Mouse (Mus musculus): ENCODE data around the gene 1600002K03Rik.

DNA sequence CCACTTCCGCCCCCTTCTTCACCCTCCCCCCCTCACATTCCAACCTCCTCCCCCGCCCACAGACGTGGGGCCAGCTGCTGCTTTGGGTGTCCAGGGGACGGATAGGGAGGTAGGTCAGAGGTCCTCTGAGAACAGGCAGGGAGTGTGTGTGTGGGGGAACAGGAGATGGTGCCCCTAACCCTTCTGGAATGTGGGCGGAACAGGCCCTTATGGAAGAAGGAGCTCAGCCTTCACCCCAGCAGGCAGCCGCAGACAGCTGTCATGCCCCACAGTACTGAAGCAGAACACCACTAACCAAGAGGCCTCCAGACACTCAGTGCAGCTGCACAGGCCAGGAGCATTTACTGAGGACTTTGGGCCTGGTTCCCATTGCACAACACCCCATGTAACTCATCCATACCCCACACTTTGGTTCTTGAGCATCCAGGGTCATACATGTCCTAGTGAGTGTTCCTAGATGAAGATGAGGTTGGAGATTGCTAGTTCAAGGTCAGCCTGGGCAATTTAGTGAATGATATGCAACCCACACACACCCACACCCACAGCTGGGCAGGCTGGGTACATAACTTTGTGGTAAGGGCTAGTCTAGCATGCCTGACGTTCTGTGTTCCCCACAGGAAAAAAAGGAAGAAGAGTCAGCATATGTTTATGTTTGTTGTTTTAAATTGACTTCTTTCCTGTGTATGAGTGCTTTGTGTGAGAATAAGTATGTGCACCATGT lies 11.1 kb upstream of the 1600002K03Rik start:
- TF ChIP-seq CTCF (IDR thresholded peaks at IDR 0.05; ENCODE audit: borderline replicate concordance, extremely low read depth, insufficient read depth, insufficient read length) (no peak), POLR2A (IDR thresholded peaks at IDR 0.05; ENCODE audit: borderline replicate concordance, extremely low read depth, insufficient read depth, insufficient read length, poor library complexity, severe bottlenecking) (no peak)

All from brain, embryonic 14.5 days (tissue).